Mouse (Mus musculus) CH12.LX (cell line): ENCODE results near the gene Gm20388.

Source experiments
- CHD1 ChIP-seq: IDR thresholded peaks from 2 replicates; pipeline ENCODE4 v1.6.1; 2012; ENCODE audit warnings: low read depth, low read length, improper control_type of control experiment, inconsistent platforms
- CTCF ChIP-seq, 2 experiments: IDR thresholded peaks in 1 of 2; conservative IDR thresholded peaks in 1 of 2; 2 replicates each; pipeline ENCODE4 v1.5.1; 2011 to 2012; ENCODE audit warnings: low read depth in 2 of 2, low read length in 2 of 2, improper control_type of control experiment in 1 of 2, inconsistent platforms in 1 of 2, mild to moderate bottlenecking in 1 of 2, moderate library complexity in 1 of 2
- E2F4 ChIP-seq: IDR thresholded peaks from 2 replicates; pipeline ENCODE4 v1.6.1; 2011; ENCODE audit warnings: low read depth, low read length, improper control_type of control experiment; ENCODE audit not compliant: insufficient replicate concordance
- EP300 ChIP-seq: IDR thresholded peaks from 2 replicates; pipeline ENCODE4 v1.6.1; 2011; ENCODE audit warnings: low read length, improper control_type of control experiment
- USF1 ChIP-seq: IDR thresholded peaks from 2 replicates; pipeline ENCODE4 v1.6.1; 2014; ENCODE audit warnings: low read depth, mild to moderate bottlenecking, inconsistent platforms, low read length, improper control_type of control experiment

DNA sequence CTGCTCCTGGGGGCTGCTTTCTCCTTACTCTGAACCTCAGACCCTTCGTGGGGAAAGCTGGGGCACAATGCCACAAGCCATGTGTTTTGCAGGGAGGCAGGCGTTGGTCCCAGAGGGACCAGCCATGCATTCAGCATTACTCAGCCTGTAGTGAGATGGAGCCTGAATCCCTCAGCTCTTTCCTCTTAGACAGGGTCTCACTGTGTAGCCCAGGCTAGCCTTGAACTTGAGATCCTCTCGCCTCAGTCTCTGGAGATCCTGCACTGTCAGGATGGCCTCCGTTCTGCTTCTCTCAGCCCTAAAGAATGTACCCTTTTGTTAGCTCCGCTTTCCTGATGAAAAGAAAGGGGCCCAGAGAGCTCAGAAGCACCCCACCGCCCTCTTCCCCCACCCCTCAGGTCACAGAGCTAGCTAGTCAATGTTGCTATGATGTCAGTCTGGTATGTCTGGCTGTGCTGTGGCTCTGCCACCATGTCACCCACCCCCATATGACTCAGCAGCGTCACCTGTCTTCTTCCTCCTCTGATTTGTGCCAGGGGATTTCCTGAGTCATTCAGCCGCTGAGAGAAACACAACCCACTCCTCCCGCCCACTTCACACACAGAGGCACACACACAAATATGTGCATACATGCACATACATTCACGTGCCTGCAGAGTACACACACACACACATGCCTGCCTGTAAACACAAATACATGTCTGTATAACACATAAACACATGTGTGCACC, 314.9 kb downstream of the Gm20388 start:
- peak in 1 of 2 experiments; percentile 29; a peak in 2 of 4 replicates for TF ChIP-seq CTCF (conservative IDR thresholded peaks at IDR 0.05 in 1 of 2, IDR thresholded peaks at IDR 0.05 in 1 of 2; ENCODE audit: low read depth in 2 of 2, low read length in 2 of 2)
- no peak for TF ChIP-seq USF1
- TF ChIP-seq CHD1 = no peak
- no peak for TF ChIP-seq E2F4
- peak; percentile 84 for TF ChIP-seq EP300
